Mouse (Mus musculus): ENCODE measurements at regions not wholly inside any gene's neighbourhood (a gene's known extent, or its start where the extent isn't known, plus 50 kb on each side); places are given as distances from the start of the nearest gene placed in this dataset.

DNA sequence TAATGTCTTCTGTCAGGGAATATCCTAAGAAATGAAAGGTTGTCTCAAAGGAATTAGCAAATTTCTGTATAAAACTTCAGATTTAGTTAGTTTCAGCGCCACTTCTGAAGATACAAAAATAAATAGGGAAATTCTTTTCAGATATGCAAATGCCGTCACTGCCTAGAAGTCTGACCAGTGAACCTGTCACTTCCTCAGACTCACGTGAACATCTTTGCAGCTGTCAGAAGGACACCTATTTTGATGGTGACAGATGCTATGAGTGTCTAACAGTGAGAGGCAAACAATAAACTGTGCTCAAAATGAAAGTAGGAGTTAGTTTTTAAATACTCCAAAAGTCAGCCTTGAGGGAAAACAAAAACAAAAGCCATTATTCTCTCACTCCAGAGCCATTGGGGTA lies 57.5 kb upstream of the Igf1r start:
- Histone ChIP-seq H3K4me1 (ENCODE audit: control insufficient read depth, insufficient read depth, low read length) (no peaks in the 10 kb centered on the region), H3K36me3 (ENCODE audit: control insufficient read depth, insufficient read depth, low read length) (no peaks in the 10 kb centered on the region), H3K4me2 (ENCODE audit: low read depth, severe bottlenecking) (no peak overlapping the region), H3K9me3 (ENCODE audit: control insufficient read depth, low read length) (no peaks in the 10 kb centered on the region), H3K27ac (replicated peaks; ENCODE audit: low read depth, low read length) (no peak overlapping the region), H3K9ac (ENCODE audit: low read length) (no peak overlapping the region), H3K4me3 (ENCODE audit: low read depth, low read length) (no peak overlapping the region), H3K27me3 (ENCODE audit: control insufficient read depth, insufficient read depth, low read length) (no peaks in the 10 kb centered on the region)
- WGBS, result 85% methylated on average over 3 of the region's 3 CpGs
- ATAC-seq (ENCODE audit: insufficient number of reproducible peaks, low FRiP score, low TSS enrichment, low read depth) (no peak), DNase-seq (ENCODE audit: low spot score) (no peak)

DNA sequence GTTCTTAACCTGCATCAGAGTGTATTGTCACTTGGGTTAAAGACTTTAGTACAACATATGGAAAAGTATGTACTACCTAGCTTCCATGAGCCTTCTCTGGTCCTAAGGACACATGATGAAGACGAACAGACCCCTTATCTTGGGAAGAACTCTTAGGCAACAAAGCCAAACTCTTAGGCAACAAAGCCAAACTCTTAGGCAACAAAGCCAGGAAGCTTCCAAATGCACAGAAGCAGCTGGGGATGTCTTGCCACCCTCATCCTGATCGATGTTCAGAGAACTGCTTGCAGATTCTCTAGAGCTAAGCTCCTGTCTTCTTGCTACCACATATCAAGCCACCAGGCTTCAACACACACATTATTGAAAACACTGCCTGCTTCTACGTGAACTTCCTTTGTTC lies 59.7 kb upstream of the Igf1r start:
- DNase-seq (ENCODE audit: low spot score) (no peak), ATAC-seq (ENCODE audit: insufficient number of reproducible peaks, low FRiP score, low TSS enrichment, low read depth) (no peak)
- H3K36me3 ChIP-seq (ENCODE audit: control insufficient read depth, insufficient read depth, low read length), result no peaks in the 10 kb centered on the region
- no peak overlapping the region for H3K4me3 ChIP-seq (ENCODE audit: low read depth, low read length)
- H3K27ac ChIP-seq (replicated peaks; ENCODE audit: low read depth, low read length), result no peak overlapping the region
- 72% methylated on average over 3 of the region's 3 CpGs for WGBS
- no peak overlapping the region for H3K9ac ChIP-seq (ENCODE audit: low read length)
- H3K4me1 ChIP-seq (ENCODE audit: control insufficient read depth, insufficient read depth, low read length), result no peaks in the 10 kb centered on the region
- no peaks in the 10 kb centered on the region for H3K9me3 ChIP-seq (ENCODE audit: control insufficient read depth, low read length)
- H3K4me2 ChIP-seq (ENCODE audit: low read depth, severe bottlenecking), result no peak overlapping the region
- no peaks in the 10 kb centered on the region for H3K27me3 ChIP-seq (ENCODE audit: control insufficient read depth, insufficient read depth, low read length)

DNA sequence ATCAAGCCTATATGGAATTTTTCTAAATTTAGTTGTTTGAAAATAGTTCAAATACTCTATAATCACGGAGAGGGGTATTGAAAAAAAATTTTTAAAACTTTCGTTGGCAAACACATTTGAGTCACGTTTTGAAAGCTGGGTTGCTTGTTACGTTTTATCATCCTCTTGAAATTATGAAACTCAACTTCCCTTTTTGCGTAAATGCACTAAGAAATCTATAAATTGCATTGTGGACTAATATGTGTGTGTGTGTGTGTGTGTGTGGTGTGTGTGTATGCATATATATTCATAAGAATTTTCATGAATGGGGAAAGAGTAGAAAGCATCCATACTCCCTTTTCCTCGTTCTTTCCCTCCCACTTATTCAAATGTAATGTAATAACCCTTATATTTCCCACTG lies 69.6 kb upstream of the Igf1r start:
- Histone ChIP-seq H3K4me2 (ENCODE audit: low read depth, severe bottlenecking) (no peak overlapping the region), H3K9ac (ENCODE audit: low read length) (no peak overlapping the region), H3K27me3 (ENCODE audit: control insufficient read depth, insufficient read depth, low read length) (no peaks in the 10 kb centered on the region), H3K4me1 (ENCODE audit: control insufficient read depth, insufficient read depth, low read length) (0 out of 2 replicates have a peak, but pooled peaks cover 2% of the 10 kb centered on the region), H3K9me3 (ENCODE audit: control insufficient read depth, low read length) (no peaks in the 10 kb centered on the region), H3K27ac (replicated peaks; ENCODE audit: low read depth, low read length) (no peak overlapping the region), H3K36me3 (ENCODE audit: control insufficient read depth, insufficient read depth, low read length) (no peaks in the 10 kb centered on the region), H3K4me3 (ENCODE audit: low read depth, low read length) (no peak overlapping the region)
- 89% methylated on average over 6 of the region's 6 CpGs for WGBS
- ATAC-seq (ENCODE audit: insufficient number of reproducible peaks, low FRiP score, low TSS enrichment, low read depth), result no peak
- no peak for DNase-seq (ENCODE audit: low spot score)

DNA sequence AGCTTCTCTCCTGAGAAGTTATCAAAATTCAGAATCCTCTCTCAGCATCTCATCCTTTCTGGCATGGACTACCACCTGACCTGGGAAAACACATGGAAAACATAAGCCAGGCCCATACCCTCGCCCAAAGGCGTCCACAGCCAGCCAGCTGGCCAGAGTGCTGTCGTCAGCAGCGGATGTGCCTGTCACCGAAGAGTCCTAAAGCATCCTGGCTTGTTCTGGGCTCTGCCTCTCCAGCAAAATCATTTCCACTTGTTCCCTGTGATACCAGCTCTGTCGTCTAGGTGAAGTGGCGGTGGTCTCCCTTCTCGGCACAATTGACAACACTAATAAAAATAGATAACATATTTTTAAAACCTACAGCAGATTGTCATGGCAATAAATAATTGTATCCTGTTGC lies 70.0 kb upstream of the Igf1r start:
- H3K4me1 ChIP-seq (ENCODE audit: control insufficient read depth, insufficient read depth, low read length), result 0 out of 2 replicates have a peak, but pooled peaks cover 2% of the 10 kb centered on the region
- no peak overlapping the region for H3K4me3 ChIP-seq (ENCODE audit: low read depth, low read length)
- no peaks in the 10 kb centered on the region for H3K36me3 ChIP-seq (ENCODE audit: control insufficient read depth, insufficient read depth, low read length)
- DNase-seq (ENCODE audit: low spot score) (no peak), ATAC-seq (ENCODE audit: insufficient number of reproducible peaks, low FRiP score, low TSS enrichment, low read depth) (no peak)
- H3K27me3 ChIP-seq (ENCODE audit: control insufficient read depth, insufficient read depth, low read length), result no peaks in the 10 kb centered on the region
- no peak overlapping the region for H3K27ac ChIP-seq (replicated peaks; ENCODE audit: low read depth, low read length)
- H3K9ac ChIP-seq (ENCODE audit: low read length), result no peak overlapping the region
- no peaks in the 10 kb centered on the region for H3K9me3 ChIP-seq (ENCODE audit: control insufficient read depth, low read length)
- H3K4me2 ChIP-seq (ENCODE audit: low read depth, severe bottlenecking), result no peak overlapping the region
- WGBS, result 80% methylated on average over 8 of the region's 8 CpGs

DNA sequence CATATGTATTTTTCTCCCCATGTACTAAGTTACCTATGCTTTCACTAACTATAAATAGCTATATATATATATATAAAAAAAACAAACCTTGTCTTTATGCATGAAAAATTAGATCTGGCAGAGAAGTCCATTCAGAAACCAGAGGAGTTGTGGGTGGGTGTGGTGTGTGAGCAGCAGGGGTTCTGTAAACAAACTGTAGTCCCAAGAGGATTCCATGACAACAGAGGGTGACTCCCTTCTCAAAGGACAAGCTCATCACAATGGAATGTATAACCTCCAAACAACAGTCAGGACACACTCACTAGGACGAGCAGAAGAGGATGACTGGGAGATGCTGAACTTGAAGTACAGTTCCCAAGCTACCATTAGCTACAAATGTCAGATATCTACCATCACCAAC lies 74.4 kb upstream of the Igf1r start:
- Histone ChIP-seq H3K27me3 (ENCODE audit: control insufficient read depth, insufficient read depth, low read length) (no peaks in the 10 kb centered on the region), H3K4me1 (ENCODE audit: control insufficient read depth, insufficient read depth, low read length) (0 out of 2 replicates have a peak, but pooled peaks cover 2% of the 10 kb centered on the region), H3K27ac (replicated peaks; ENCODE audit: low read depth, low read length) (no peak overlapping the region), H3K4me3 (ENCODE audit: low read depth, low read length) (no peak overlapping the region), H3K9me3 (ENCODE audit: control insufficient read depth, low read length) (no peaks in the 10 kb centered on the region), H3K36me3 (ENCODE audit: control insufficient read depth, insufficient read depth, low read length) (no peaks in the 10 kb centered on the region), H3K9ac (ENCODE audit: low read length) (no peak overlapping the region), H3K4me2 (ENCODE audit: low read depth, severe bottlenecking) (no peak overlapping the region)
- ATAC-seq (ENCODE audit: insufficient number of reproducible peaks, low FRiP score, low TSS enrichment, low read depth), result no peak
- WGBS, result 60% methylated on average over 1 of the region's 1 CpGs
- DNase-seq (ENCODE audit: low spot score), result no peak

DNA sequence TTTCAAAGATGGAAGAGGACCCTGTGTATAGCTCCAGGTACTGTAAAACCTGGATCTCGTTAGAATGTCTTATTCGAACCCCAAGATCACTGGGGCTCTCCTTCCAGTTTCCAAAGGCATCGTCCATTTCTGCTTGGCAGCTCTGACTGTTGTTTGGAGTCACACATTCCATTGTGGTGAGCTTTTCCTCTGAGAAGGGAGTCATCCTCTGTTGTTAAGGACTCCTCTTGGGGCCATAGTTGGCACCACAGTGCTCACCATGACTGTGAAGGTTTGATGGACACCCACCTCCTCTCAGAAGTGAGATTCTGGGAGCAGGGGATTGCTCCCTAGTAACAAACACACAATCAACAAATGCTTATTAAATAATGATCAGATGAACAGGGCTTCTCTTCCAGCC lies 75.0 kb upstream of the Igf1r start:
- 0 out of 2 replicates have a peak, but pooled peaks cover 2% of the 10 kb centered on the region for H3K4me1 ChIP-seq (ENCODE audit: control insufficient read depth, insufficient read depth, low read length)
- DNase-seq (ENCODE audit: low spot score) (no peak), ATAC-seq (ENCODE audit: insufficient number of reproducible peaks, low FRiP score, low TSS enrichment, low read depth) (no peak)
- no peaks in the 10 kb centered on the region for H3K9me3 ChIP-seq (ENCODE audit: control insufficient read depth, low read length)
- no peak overlapping the region for H3K27ac ChIP-seq (replicated peaks; ENCODE audit: low read depth, low read length)
- no peak overlapping the region for H3K9ac ChIP-seq (ENCODE audit: low read length)
- no peak overlapping the region for H3K4me2 ChIP-seq (ENCODE audit: low read depth, severe bottlenecking)
- no peaks in the 10 kb centered on the region for H3K36me3 ChIP-seq (ENCODE audit: control insufficient read depth, insufficient read depth, low read length)
- H3K4me3 ChIP-seq (ENCODE audit: low read depth, low read length), result no peak overlapping the region
- H3K27me3 ChIP-seq (ENCODE audit: control insufficient read depth, insufficient read depth, low read length), result no peaks in the 10 kb centered on the region
- WGBS, result 80% methylated on average over 3 of the region's 3 CpGs

DNA sequence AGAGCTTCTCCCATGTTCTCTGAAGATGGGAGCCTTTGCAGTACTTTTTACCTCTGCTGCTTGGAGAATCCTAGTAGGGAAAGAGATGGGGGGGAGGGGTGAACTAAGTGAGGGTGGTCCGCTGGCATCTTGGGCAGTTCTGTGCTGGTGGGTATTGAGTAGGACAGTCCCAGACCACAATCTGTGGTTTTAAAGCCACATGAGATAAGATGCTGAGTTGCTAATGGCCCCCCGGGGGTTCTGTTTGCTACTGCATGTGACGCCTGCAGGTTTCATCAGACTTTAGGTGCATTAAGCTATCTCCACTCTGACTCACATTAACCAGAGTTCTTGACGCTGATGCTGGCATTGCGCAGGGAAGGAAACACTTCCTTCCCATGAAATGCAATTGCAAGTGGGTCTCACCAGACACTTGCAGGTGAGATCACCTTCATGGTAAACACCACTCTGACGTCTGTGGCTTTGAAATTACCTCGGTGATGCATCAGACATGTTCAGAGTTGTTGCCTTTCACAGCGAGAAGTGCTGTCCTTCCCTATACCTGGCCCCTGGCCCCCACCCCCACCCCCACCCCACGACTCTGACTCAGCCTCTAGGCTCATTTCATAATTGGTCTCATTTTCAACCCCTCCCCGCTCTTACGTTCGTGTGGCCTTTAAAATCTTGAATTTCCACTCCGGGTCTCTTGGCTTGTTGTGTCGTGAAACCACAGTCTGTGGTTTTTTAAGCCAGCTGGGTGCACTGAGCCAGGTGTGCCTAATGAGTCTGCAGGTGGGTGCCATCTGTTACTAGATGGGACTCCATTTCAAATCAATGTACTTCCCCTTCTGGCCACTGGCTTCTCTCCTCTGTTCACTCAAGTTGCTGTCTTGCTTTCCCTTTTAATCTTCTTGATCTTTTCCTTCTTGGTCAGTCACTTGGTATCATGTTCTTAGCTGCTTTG lies 94.8 kb upstream of the Synm start:
- no peak overlapping the region for H3K9ac ChIP-seq (ENCODE audit: low read length)
- DNase-seq (ENCODE audit: low spot score) (no peak), ATAC-seq (ENCODE audit: insufficient number of reproducible peaks, low FRiP score, low TSS enrichment, low read depth) (no peak)
- H3K4me1 ChIP-seq (ENCODE audit: control insufficient read depth, insufficient read depth, low read length), result no peaks in the 10 kb centered on the region
- no peak overlapping the region for H3K4me3 ChIP-seq (ENCODE audit: low read depth, low read length)
- no peaks in the 10 kb centered on the region for H3K27me3 ChIP-seq (ENCODE audit: control insufficient read depth, insufficient read depth, low read length)
- WGBS, result 65% methylated on average over 14 of the region's 14 CpGs
- H3K27ac ChIP-seq (replicated peaks; ENCODE audit: low read depth, low read length), result no peak overlapping the region
- H3K9me3 ChIP-seq (ENCODE audit: control insufficient read depth, low read length), result no peaks in the 10 kb centered on the region
- no peak overlapping the region for H3K4me2 ChIP-seq (ENCODE audit: low read depth, severe bottlenecking)
- no peaks in the 10 kb centered on the region for H3K36me3 ChIP-seq (ENCODE audit: control insufficient read depth, insufficient read depth, low read length)

DNA sequence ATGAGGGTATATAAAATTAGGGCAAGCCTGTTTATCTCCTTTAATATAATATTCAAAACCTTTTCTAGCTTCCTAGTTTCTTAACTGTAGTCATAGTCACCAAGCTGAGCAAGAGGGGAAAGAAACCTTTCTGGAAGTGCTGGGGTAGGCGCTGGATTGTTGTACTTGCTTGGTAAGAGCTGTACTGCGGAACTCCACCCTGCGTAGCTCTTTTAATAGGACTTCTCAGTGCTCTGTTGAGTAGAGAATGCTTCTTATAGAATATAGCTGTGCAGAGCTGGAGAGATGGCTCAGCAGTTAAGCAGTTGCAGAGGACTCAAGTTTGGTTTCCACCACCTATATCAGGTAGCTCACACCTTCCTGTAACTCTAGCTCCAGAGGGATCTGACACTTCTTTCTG lies 93.3 kb upstream of the Synm start:
- Histone ChIP-seq H3K4me2 (ENCODE audit: low read depth, severe bottlenecking) (no peak overlapping the region), H3K4me3 (ENCODE audit: low read depth, low read length) (no peak overlapping the region), H3K27me3 (ENCODE audit: control insufficient read depth, insufficient read depth, low read length) (no peaks in the 10 kb centered on the region), H3K9ac (ENCODE audit: low read length) (no peak overlapping the region), H3K27ac (replicated peaks; ENCODE audit: low read depth, low read length) (no peak overlapping the region), H3K4me1 (ENCODE audit: control insufficient read depth, insufficient read depth, low read length) (peaks cover 2% of the 10 kb centered on the region; the same call in 1 of the 2 replicates), H3K36me3 (ENCODE audit: control insufficient read depth, insufficient read depth, low read length) (no peaks in the 10 kb centered on the region), H3K9me3 (ENCODE audit: control insufficient read depth, low read length) (no peaks in the 10 kb centered on the region)
- no peak for DNase-seq (ENCODE audit: low spot score)
- WGBS, result 98% methylated on average over 3 of the region's 3 CpGs
- no peak for ATAC-seq (ENCODE audit: insufficient number of reproducible peaks, low FRiP score, low TSS enrichment, low read depth)
